Mouse (Mus musculus) urinary bladder, postnatal 25 days (tissue): ENCODE results near the gene Arl4c.
"Not testable (repeated sequence)": the region's sequence is repeated elsewhere in the genome, so short reads cannot be mapped to it uniquely, and the experiment has no call there.

Source experiments
- DNase-seq: peaks from one replicate; pipeline ENCODE4 v3.0.0; 2022; ENCODE audit warnings: low spot score

Arl4c gene

GRCm38 (mm10) chr1:88655473-88656095 is 46.4 kb downstream of the Arl4c start:
- DNase-seq: no peak

GRCm38 (mm10) chr1:88654521-88655472 is 47.2 kb downstream of the Arl4c start:
- no peak for DNase-seq

GRCm38 (mm10) chr1:88653614-88654520 is 48.2 kb downstream of the Arl4c start:
- no peak for DNase-seq

- no peak for DNase-seq
Measured at GRCm38 (mm10) chr1:88652682-88653081, 49.3 kb downstream of the Arl4c start.

- no peak for DNase-seq
Measured at GRCm38 (mm10) chr1:88651668-88652067, 50.4 kb downstream of the Arl4c start.

GRCm38 (mm10) chr1:88648742-88649141 is 53.3 kb downstream of the Arl4c start:
- no peak for DNase-seq

GRCm38 (mm10) chr1:88645599-88646119 is 56.4 kb downstream of the Arl4c start:
- DNase-seq: no peak

- no peak for DNase-seq
Measured at GRCm38 (mm10) chr1:88644417-88644816, 57.6 kb downstream of the Arl4c start.

GRCm38 (mm10) chr1:88643181-88643823 is 58.7 kb downstream of the Arl4c start:
- DNase-seq: no peak

- DNase-seq: no peak
Measured at GRCm38 (mm10) chr1:88642735-88643134, 59.3 kb downstream of the Arl4c start.

- no peak for DNase-seq
Measured at GRCm38 (mm10) chr1:88641678-88642215, 60.3 kb downstream of the Arl4c start.

GRCm38 (mm10) chr1:88641194-88641593 is 60.8 kb downstream of the Arl4c start:
- no peak for DNase-seq

- no peak for DNase-seq
Measured at GRCm38 (mm10) chr1:88639432-88640281, 62.4 kb downstream of the Arl4c start.

- no peak for DNase-seq
Measured at GRCm38 (mm10) chr1:88638622-88639021, 63.4 kb downstream of the Arl4c start.

- not testable (repeated sequence) for DNase-seq
Measured at GRCm38 (mm10) chr1:88636579-88637161, 65.4 kb downstream of the Arl4c start.

- DNase-seq: no peak
Measured at GRCm38 (mm10) chr1:88635659-88636058, 66.4 kb downstream of the Arl4c start.

GRCm38 (mm10) chr1:88632851-88633250 is 69.2 kb downstream of the Arl4c start:
- no peak for DNase-seq

GRCm38 (mm10) chr1:88629966-88630488 is 72.0 kb downstream of the Arl4c start:
- DNase-seq: no peak

GRCm38 (mm10) chr1:88625190-88625589 is 76.8 kb downstream of the Arl4c start:
- DNase-seq: no peak

GRCm38 (mm10) chr1:88624376-88624775 is 77.6 kb downstream of the Arl4c start:
- DNase-seq: no peak
